Mouse (Mus musculus) CH12.LX (cell line): ENCODE results near the gene Atxn7l3. TPM values are rescaled to one million over a fixed set of nuclear protein-coding genes. Genes with fewer than 3 reads are reported as not detected.
A peak's percentile ranks its signal among the peaks of the same experiment; 100 is the strongest.

Experiments
- DNase-seq: peaks from one replicate; pipeline ENCODE4 v3.0.0-alpha.2; 2013; ENCODE audit errors: extremely low read depth
- H3K27ac ChIP-seq: 2 replicates; pipeline ENCODE4 v1.5.1; 2012; ENCODE audit warnings: low read depth, mild to moderate bottlenecking, control low read depth, moderate library complexity; ENCODE audit not compliant: insufficient read depth
- H3K27me3 ChIP-seq: replicated peaks from 2 replicates; pipeline ENCODE3; 2012; ENCODE audit warnings: inconsistent platforms
- H3K36me3 ChIP-seq, 2 experiments: replicated peaks in 1 of 2; 2 replicates each; pipeline versions ENCODE3 to v1.6.1; 2012; ENCODE audit warnings: inconsistent platforms in 1 of 2, low read length in 1 of 2, mild to moderate bottlenecking in 1 of 2, mixed read lengths in 1 of 2, moderate library complexity in 1 of 2; ENCODE audit not compliant: control insufficient read depth in 1 of 2, insufficient read depth in 1 of 2
- H3K4me1 ChIP-seq, 2 experiments: 2 replicates each; pipeline ENCODE4 v1.6.1; 2012; ENCODE audit warnings: inconsistent platforms in 1 of 2, moderate library complexity in 1 of 2; ENCODE audit not compliant: insufficient read depth in 2 of 2, control insufficient read depth in 1 of 2
- H3K4me2 ChIP-seq: 2 replicates; pipeline ENCODE4 v1.6.1; 2012; ENCODE audit warnings: low read depth, mild to moderate bottlenecking, control low read depth; ENCODE audit not compliant: poor library complexity, insufficient read depth, severe bottlenecking
- H3K4me3 ChIP-seq, 3 experiments: fragments of 150-350 bp in 1 of 3; sonication (generic) in 1 of 3; replicated peaks in 1 of 3; 2 replicates each; pipeline versions ENCODE3 to v1.5.1; 2011 to 2012; ENCODE audit warnings: low read depth in 2 of 3, low read length in 2 of 3, mild to moderate bottlenecking in 2 of 3, moderate library complexity in 2 of 3, control low read depth in 1 of 3, improper control_type of control experiment in 1 of 3, inconsistent platforms in 1 of 3, mixed read lengths in 1 of 3; ENCODE audit not compliant: poor library complexity in 1 of 3
- H3K79me2 ChIP-seq: replicated peaks from 2 replicates; pipeline ENCODE4 v1.6.1; 2012; ENCODE audit warnings: mild to moderate bottlenecking, moderate library complexity; ENCODE audit not compliant: control insufficient read depth, poor library complexity, insufficient read depth, severe bottlenecking; ENCODE audit errors: extremely low read depth
- H3K9ac ChIP-seq: 2 replicates; pipeline ENCODE4 v1.6.1; 2012; ENCODE audit warnings: low read depth, mild to moderate bottlenecking, control low read depth, moderate library complexity; ENCODE audit not compliant: insufficient read depth
- H3K9me3 ChIP-seq: replicated peaks from 2 replicates; pipeline ENCODE3; 2012; ENCODE audit warnings: low read length, inconsistent platforms, mixed read lengths
- BHLHE40 ChIP-seq: IDR thresholded peaks from 2 replicates; pipeline ENCODE4 v1.6.1; 2011; ENCODE audit warnings: mild to moderate bottlenecking, low read depth, low read length, improper control_type of control experiment
- CHD1 ChIP-seq: IDR thresholded peaks from 2 replicates; pipeline ENCODE4 v1.6.1; 2012; ENCODE audit warnings: low read depth, low read length, improper control_type of control experiment, inconsistent platforms
- CHD2 ChIP-seq: IDR thresholded peaks from 2 replicates; pipeline ENCODE4 v1.6.1; 2011; ENCODE audit warnings: low read length, improper control_type of control experiment
- E2F4 ChIP-seq: IDR thresholded peaks from 2 replicates; pipeline ENCODE4 v1.6.1; 2011; ENCODE audit warnings: low read depth, low read length, improper control_type of control experiment; ENCODE audit not compliant: insufficient replicate concordance
- ELF1 ChIP-seq: IDR thresholded peaks from 2 replicates; pipeline ENCODE4 v1.6.1; 2014; ENCODE audit warnings: low read depth, mild to moderate bottlenecking, inconsistent platforms, low read length, improper control_type of control experiment
- EP300 ChIP-seq: IDR thresholded peaks from 2 replicates; pipeline ENCODE4 v1.6.1; 2011; ENCODE audit warnings: low read length, improper control_type of control experiment
- ETS1 ChIP-seq: conservative IDR thresholded peaks from 2 replicates; pipeline ENCODE4 v1.6.1; 2012; ENCODE audit warnings: low read depth, mild to moderate bottlenecking, inconsistent platforms, low read length, improper control_type of control experiment, moderate library complexity
- GABPA ChIP-seq: IDR thresholded peaks from 2 replicates; pipeline ENCODE4 v1.6.1; 2012; ENCODE audit warnings: low read depth, low read length, improper control_type of control experiment, inconsistent platforms; ENCODE audit not compliant: insufficient replicate concordance
- HCFC1 ChIP-seq: IDR thresholded peaks from 2 replicates; pipeline ENCODE4 v1.6.1; 2012; ENCODE audit warnings: low read depth, mild to moderate bottlenecking, inconsistent platforms, low read length, improper control_type of control experiment
- IRF4 ChIP-seq: IDR thresholded peaks from 2 replicates; pipeline ENCODE4 v1.6.1; 2014; ENCODE audit warnings: low read depth, mild to moderate bottlenecking, inconsistent platforms, low read length, improper control_type of control experiment
- JUN ChIP-seq: IDR thresholded peaks from 2 replicates; pipeline ENCODE4 v1.6.1; 2011; ENCODE audit warnings: low read depth, mild to moderate bottlenecking, low read length, improper control_type of control experiment, moderate library complexity; ENCODE audit not compliant: insufficient read depth
- JUND ChIP-seq: conservative IDR thresholded peaks from 2 replicates; pipeline ENCODE4 v1.6.1; 2011; ENCODE audit warnings: low read depth, low read length, improper control_type of control experiment
- KAT2A ChIP-seq: IDR thresholded peaks from 2 replicates; pipeline ENCODE4 v1.6.1; 2012; ENCODE audit warnings: low read length, improper control_type of control experiment, inconsistent platforms; ENCODE audit not compliant: insufficient replicate concordance
- MAX ChIP-seq: IDR thresholded peaks from 2 replicates; pipeline ENCODE4 v1.6.1; 2011; ENCODE audit warnings: low read length, improper control_type of control experiment
- MAZ ChIP-seq: IDR thresholded peaks from 2 replicates; pipeline ENCODE4 v1.6.1; 2012; ENCODE audit warnings: low read depth, mild to moderate bottlenecking, inconsistent platforms, low read length, improper control_type of control experiment, moderate library complexity
- MEF2A ChIP-seq: IDR thresholded peaks from 2 replicates; pipeline ENCODE4 v1.6.1; 2014; ENCODE audit warnings: low read depth, mild to moderate bottlenecking, inconsistent platforms, low read length, improper control_type of control experiment, borderline replicate concordance
- MXI1 ChIP-seq: IDR thresholded peaks from 2 replicates; pipeline ENCODE4 v1.6.1; 2011; ENCODE audit warnings: mild to moderate bottlenecking, low read depth, low read length, improper control_type of control experiment
- MYC ChIP-seq: IDR thresholded peaks from 2 replicates; pipeline ENCODE4 v1.6.1; 2011; ENCODE audit warnings: low read depth, mild to moderate bottlenecking, improper control_type of control experiment, low read length
- NELFE ChIP-seq: IDR thresholded peaks from 2 replicates; pipeline ENCODE4 v1.6.1; 2011; ENCODE audit warnings: low read depth, low read length, improper control_type of control experiment
- NRF1 ChIP-seq: IDR thresholded peaks from 2 replicates; pipeline ENCODE4 v1.6.1; 2014; ENCODE audit warnings: low read depth, mild to moderate bottlenecking, inconsistent platforms, low read length, improper control_type of control experiment, moderate library complexity
- PAX5 ChIP-seq: IDR thresholded peaks from 2 replicates; pipeline ENCODE4 v1.6.1; 2012; ENCODE audit warnings: low read length, inconsistent platforms, mixed read lengths
- POLR2A ChIP-seq: IDR thresholded peaks from 2 replicates; pipeline ENCODE4 v1.6.1; 2011; ENCODE audit warnings: low read depth, mild to moderate bottlenecking, improper control_type of control experiment, low read length
- POLR2AphosphoS2 ChIP-seq: IDR thresholded peaks from 2 replicates; pipeline ENCODE4 v1.6.1; 2011; ENCODE audit warnings: low read depth, low read length, improper control_type of control experiment
- SIN3A ChIP-seq: IDR thresholded peaks from 2 replicates; pipeline ENCODE4 v1.6.1; 2012; ENCODE audit warnings: low read length, improper control_type of control experiment, inconsistent platforms
- TBP ChIP-seq: conservative IDR thresholded peaks from 2 replicates; pipeline ENCODE4 v1.6.1; 2011; ENCODE audit warnings: low read depth, low read length, improper control_type of control experiment
- TCF12 ChIP-seq: IDR thresholded peaks from 2 replicates; pipeline ENCODE4 v1.6.1; 2014; ENCODE audit warnings: low read depth, mild to moderate bottlenecking, inconsistent platforms, low read length, improper control_type of control experiment
- UBTF ChIP-seq: IDR thresholded peaks from 2 replicates; pipeline ENCODE4 v1.6.1; 2012; ENCODE audit warnings: low read depth, mild to moderate bottlenecking, inconsistent platforms, low read length, improper control_type of control experiment, moderate library complexity
- USF2 ChIP-seq: conservative IDR thresholded peaks from 2 replicates; pipeline ENCODE4 v1.6.1; 2011; ENCODE audit warnings: low read depth, low read length, improper control_type of control experiment
- ZC3H11A ChIP-seq: IDR thresholded peaks from 2 replicates; pipeline ENCODE4 v1.6.1; 2012; ENCODE audit warnings: low read depth, mild to moderate bottlenecking, inconsistent platforms, low read length, improper control_type of control experiment
- ZKSCAN1 ChIP-seq: IDR thresholded peaks from 2 replicates; pipeline ENCODE4 v1.6.1; 2012; ENCODE audit warnings: low read depth, inconsistent platforms, low read length, improper control_type of control experiment, borderline replicate concordance
- ZMIZ1 ChIP-seq: IDR thresholded peaks from 2 replicates; pipeline ENCODE4 v1.6.1; 2012; ENCODE audit warnings: low read depth, mild to moderate bottlenecking, inconsistent platforms, low read length, improper control_type of control experiment
- ZNF384 ChIP-seq: IDR thresholded peaks from 2 replicates; pipeline ENCODE4 v1.6.1; 2012; ENCODE audit warnings: low read depth, low read length, improper control_type of control experiment, inconsistent platforms
- dilution Hi-C: fragments of 300-500 bp; cut with MboI; formaldehyde crosslinking; loops from 2 replicates; pipeline ENCODE4 v1.14.3; 2020; ENCODE audit warnings: low sequenced_read_pairs; ENCODE audit not compliant: extremely low pct_unique_long_range_greater_than_20kb, extremely low pct_ligation_motif_present
- in situ Hi-C: fragments of 300-500 bp; cut with MboI; formaldehyde crosslinking; loops from 3 replicates; pipeline ENCODE4 v1.14.3; 2019; ENCODE audit warnings: low sequenced_read_pairs, low pct_ligation_motif_present, low pct_unique_long_range_greater_than_20kb, mixed read lengths
- polyA plus RNA-seq: library from polyadenylated mRNA; unstranded; fragments of >175 nt; gene quantifications from 2 replicates; pipeline ENCODE4 v1.2.1, GENCODE M21; 2012; ENCODE audit warnings: low read depth; ENCODE audit not compliant: insufficient read length
- total RNA-seq, 2 experiments: library from RNA; depleted of rRNA; stranded (reverse); fragments of 300-350 nt in 1 of 2; fragments of >200 nt in 1 of 2; gene quantifications; 2 replicates each; pipeline ENCODE4 v1.2.3; 2012 to 2014

Gene Atxn7l3
- total and polyA plus RNA-seq, 3 experiments: 40.7 to 59.0 (median 46.6) TPM

DNA sequence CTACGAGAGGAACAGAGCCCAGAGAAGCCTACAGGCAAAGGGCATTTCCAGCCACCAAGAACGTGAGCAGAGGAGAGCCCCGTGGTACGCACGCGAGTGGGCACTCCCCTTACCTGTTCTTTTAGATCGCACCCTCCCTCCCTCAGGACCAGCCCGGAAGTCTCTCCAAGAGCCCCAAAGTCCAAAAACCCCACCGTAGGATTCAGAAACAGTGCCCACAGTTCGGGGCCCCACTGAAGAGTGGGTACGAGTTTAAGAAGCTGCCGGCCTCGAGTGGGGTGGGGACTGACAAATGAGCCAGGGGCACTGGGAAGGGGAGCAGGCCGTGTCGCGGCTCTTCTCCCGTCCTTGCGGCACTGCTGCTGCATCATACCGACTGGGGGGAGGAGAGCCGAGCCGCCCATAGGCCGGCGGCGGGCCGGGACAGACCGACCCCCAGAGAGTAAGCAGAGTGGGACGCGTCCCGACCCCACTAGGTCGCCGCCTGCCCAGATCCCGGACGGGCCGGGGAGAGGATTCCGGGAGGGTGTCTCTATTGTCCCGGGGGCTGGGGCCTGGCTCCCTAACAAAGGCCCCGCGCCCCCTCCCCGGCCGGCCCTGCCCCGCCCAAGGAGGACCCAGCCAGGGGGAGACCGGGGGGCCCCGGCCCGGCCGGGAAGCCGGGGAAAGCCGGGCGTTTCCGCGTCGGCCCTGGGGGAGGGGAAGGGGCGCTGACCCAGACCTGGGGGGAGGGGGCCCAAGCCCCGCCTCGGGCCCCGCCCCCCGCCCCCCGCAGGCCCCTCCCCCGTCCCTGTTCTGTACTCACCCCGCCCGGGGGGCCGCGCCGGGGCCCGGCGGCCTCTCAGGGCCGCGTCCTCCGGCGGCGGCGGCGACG, 596 bp downstream of the Atxn7l3 start:
- Histone ChIP-seq H3K4me2 (peak overlapping the region; percentile 80), H3K9ac (peak overlapping the region; percentile 95), H3K27me3 (no peaks in the 10 kb centered on the region), H3K4me1 (peaks cover 12 to 47% of the 10 kb centered on the region in 2 experiments), H3K36me3 (peaks cover 30 to 42% of the 10 kb centered on the region in 2 experiments), H3K4me3 (peak overlapping the region; percentile 82 to 93 (median 88)), H3K79me2 (peaks cover 13% of the 10 kb centered on the region), H3K9me3 (peaks cover 2% of the 10 kb centered on the region), H3K27ac (peak overlapping the region; percentile 86)
- DNase-seq: peak; percentile 58
- dilution Hi-C loops (no loop called here), in situ Hi-C loops (no loop called here)
- TF ChIP-seq POLR2A: peak; percentile 6; the same call in 1 of the 2 replicates
- TF ChIP-seq ETS1: no peak
- TF ChIP-seq ZMIZ1: peak; percentile 20; the same call in 1 of the 2 replicates
- no peak for TF ChIP-seq E2F4
- TF ChIP-seq ZC3H11A: no peak
- no peak for TF ChIP-seq MYC
- peak; percentile 25; the same call in 1 of the 2 replicates for TF ChIP-seq HCFC1
- TF ChIP-seq JUND: no peak
- no peak for TF ChIP-seq ZKSCAN1
- TF ChIP-seq BHLHE40: peak; percentile 91
- TF ChIP-seq MEF2A: 0 out of 2 replicates have a peak, but pooled peaks have one; percentile 32
- TF ChIP-seq JUN: no peak
- TF ChIP-seq MAX: no peak
- peak; percentile 3; the same call in 1 of the 2 replicates for TF ChIP-seq IRF4
- TF ChIP-seq MXI1: peak; percentile 60; the same call in 1 of the 2 replicates
- no peak for TF ChIP-seq TCF12
- no peak for TF ChIP-seq POLR2AphosphoS2
- peak; percentile 26 for TF ChIP-seq MAZ
- TF ChIP-seq KAT2A: no peak
- TF ChIP-seq ELF1: peak; percentile 71
- TF ChIP-seq PAX5: no peak
- no peak for TF ChIP-seq CHD1
- TF ChIP-seq SIN3A: peak; percentile 30; the same call in 1 of the 2 replicates
- no peak for TF ChIP-seq GABPA
- TF ChIP-seq CHD2: peak; percentile 89
- no peak; the same call in none of the 2 replicates for TF ChIP-seq UBTF
- no peak for TF ChIP-seq EP300
- TF ChIP-seq NELFE: peak; percentile 8
- no peak for TF ChIP-seq TBP
- TF ChIP-seq ZNF384: no peak
- TF ChIP-seq NRF1: no peak
- TF ChIP-seq USF2: no peak
